Mouse (Mus musculus): ENCODE results near the gene Gdf9. TPM values are rescaled to one million over a fixed set of nuclear protein-coding genes. Genes with fewer than 3 reads are reported as not detected.
"Not testable (repeated sequence)": the region's sequence is repeated elsewhere in the genome, so short reads cannot be mapped to it uniquely, and the experiment has no call there.

Gdf9 gene
- polyA plus RNA-seq, 1 experiment from 2014 or later = 0.91 TPM

- peak overlapping the region; percentile 60 for H3K27ac ChIP-seq (replicated peaks)
- not testable (repeated sequence) for H3K4me3 ChIP-seq; H3K9me3 ChIP-seq; ATAC-seq (ENCODE audit: extremely low read depth, insufficient number of reproducible peaks, low FRiP score, low TSS enrichment); H3K27me3 ChIP-seq (replicated peaks); H3K4me2 ChIP-seq
- WGBS = 41% methylated on average over 3 of the region's 3 CpGs
- peaks cover 30% of the 10 kb centered on the region for H3K4me1 ChIP-seq
- peaks cover 23% of the 10 kb centered on the region for H3K36me3 ChIP-seq
- 0 out of 2 replicates have a peak overlapping the region, but pooled peaks have one; percentile 52 for H3K9ac ChIP-seq
Measured at GRCm38 (mm10) chr11:53426914-53427313, 3.9 kb upstream of the Gdf9 start.

DNA sequence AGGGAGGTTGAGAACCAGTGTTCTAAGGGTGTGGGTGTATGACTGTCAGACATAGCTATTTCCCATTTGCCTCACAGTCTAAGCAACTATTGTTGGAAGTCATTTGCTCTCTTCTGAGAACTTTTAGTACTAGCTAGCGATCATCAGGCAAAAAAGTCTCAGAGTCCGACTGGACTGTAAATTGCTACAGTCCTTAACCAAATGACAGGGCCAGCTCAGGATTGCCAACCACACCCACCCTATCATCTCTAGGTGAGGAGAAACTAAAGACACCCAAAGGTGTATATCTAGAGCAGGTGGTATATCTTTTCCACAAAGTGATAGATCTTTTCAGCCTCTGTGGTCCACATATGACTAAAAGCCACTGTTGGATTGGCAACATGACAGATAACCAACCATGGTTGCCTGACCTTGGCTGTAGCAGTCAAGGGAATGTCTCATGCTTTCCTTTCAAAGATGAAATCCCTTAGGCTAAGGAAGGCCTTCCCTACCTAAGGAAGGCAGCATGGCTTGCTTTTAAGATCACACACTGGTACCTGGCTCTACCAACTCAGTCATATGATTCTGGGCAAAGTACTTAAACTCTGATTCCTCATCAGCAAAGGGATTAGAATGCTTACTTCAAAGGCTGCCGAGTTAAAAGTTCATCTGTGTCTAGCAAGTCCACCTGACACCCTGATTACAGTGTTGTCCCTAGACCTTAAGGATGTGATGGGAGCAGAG is 2.7 kb upstream of the Gdf9 start:
- Histone ChIP-seq H3K36me3 (peaks cover 16% of the 10 kb centered on the region), H3K27me3 (replicated peaks) (no peaks in the 10 kb centered on the region), H3K4me2 (no peak overlapping the region), H3K4me1 (peaks cover 31% of the 10 kb centered on the region), H3K4me3 (no peak overlapping the region), H3K27ac (replicated peaks) (no peak overlapping the region), H3K9me3 (no peaks in the 10 kb centered on the region), H3K9ac (no peak overlapping the region)
- WGBS = 84% methylated on average over 3 of the region's 3 CpGs
- no peak for ATAC-seq (ENCODE audit: extremely low read depth, insufficient number of reproducible peaks, low FRiP score, low TSS enrichment)

- 96% methylated on average over 5 of the region's 5 CpGs for WGBS
- peaks cover 16% of the 10 kb centered on the region for H3K36me3 ChIP-seq
- ATAC-seq (ENCODE audit: extremely low read depth, insufficient number of reproducible peaks, low FRiP score, low TSS enrichment) = no peak
Measured at GRCm38 (mm10) chr11:53428716-53429057, 2.1 kb upstream of the Gdf9 start.

DNA sequence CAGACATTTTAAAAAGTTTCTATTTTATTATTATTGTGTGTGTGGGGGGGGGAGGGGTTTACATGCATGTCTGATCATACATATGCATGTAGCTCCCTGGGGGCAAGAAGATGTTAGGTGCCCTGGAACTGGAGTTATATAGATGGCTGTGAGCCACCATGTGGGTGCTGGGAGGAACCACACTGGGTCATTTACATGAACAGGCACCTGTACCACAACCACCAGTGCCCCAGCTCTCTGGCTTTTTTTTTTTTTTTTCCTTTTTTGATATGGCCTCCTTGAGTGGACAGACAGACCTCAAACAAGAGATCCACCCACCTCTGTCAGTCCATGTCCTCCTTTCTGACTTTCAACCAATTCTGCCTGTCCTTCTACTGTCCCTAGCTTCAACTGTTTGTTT is 1.6 kb upstream of the Gdf9 start:
- peak overlapping the region; percentile 94; the same call in 1 of the 2 replicates for H3K9ac ChIP-seq
- peak overlapping the region; percentile 74 for H3K4me2 ChIP-seq
- H3K27me3 ChIP-seq (replicated peaks) = no peaks in the 10 kb centered on the region
- H3K4me3 ChIP-seq = peak overlapping the region; percentile 69
- H3K36me3 ChIP-seq = peaks cover 16% of the 10 kb centered on the region
- ATAC-seq (ENCODE audit: extremely low read depth, insufficient number of reproducible peaks, low FRiP score, low TSS enrichment) = no peak
- peaks cover 33% of the 10 kb centered on the region for H3K4me1 ChIP-seq
- H3K27ac ChIP-seq (replicated peaks) = no peak overlapping the region
- no peaks in the 10 kb centered on the region for H3K9me3 ChIP-seq

More at GRCm38 (mm10) chr11:53428716-53429057, 2.1 kb upstream of the Gdf9 start:
- no peak overlapping the region for H3K4me2 ChIP-seq
- H3K27me3 ChIP-seq (replicated peaks) = no peaks in the 10 kb centered on the region
- H3K27ac ChIP-seq (replicated peaks) = no peak overlapping the region
- no peak overlapping the region for H3K4me3 ChIP-seq
- H3K9ac ChIP-seq = no peak overlapping the region
- no peaks in the 10 kb centered on the region for H3K9me3 ChIP-seq
- peaks cover 33% of the 10 kb centered on the region for H3K4me1 ChIP-seq

DNA sequence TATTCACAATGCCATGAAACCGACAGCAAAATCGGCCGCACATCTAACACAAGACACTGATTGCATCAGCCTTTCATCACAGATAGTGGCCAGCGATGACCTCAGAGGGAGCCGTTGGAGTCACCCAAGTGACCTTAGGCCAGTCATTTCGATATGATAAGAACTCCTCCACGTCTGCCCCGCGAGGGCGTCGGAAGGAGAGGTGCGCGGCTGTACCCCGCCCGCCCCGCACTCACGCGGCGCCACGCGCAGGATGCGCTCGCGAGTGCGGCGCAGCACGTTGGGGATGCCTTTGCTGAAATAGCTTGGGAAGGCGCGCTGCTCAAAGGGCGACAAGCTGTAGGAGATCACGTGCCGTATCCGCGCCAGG is 538 bp upstream of the Gdf9 start:
- Histone ChIP-seq H3K4me1 (peaks cover 26% of the 10 kb centered on the region), H3K9me3 (no peaks in the 10 kb centered on the region), H3K4me2 (peak overlapping the region; percentile 74), H3K9ac (peak overlapping the region; percentile 94), H3K27ac (replicated peaks) (peak overlapping the region; percentile 88), H3K4me3 (peak overlapping the region; percentile 69), H3K27me3 (replicated peaks) (no peaks in the 10 kb centered on the region), H3K36me3 (peaks cover 16% of the 10 kb centered on the region)
- under 1% methylated on average over 34 of the region's 34 CpGs for WGBS
- ATAC-seq (ENCODE audit: extremely low read depth, insufficient number of reproducible peaks, low FRiP score, low TSS enrichment) = 0 out of 2 replicates have a peak, but pooled peaks have one; percentile 18

- Histone ChIP-seq H3K27me3 (replicated peaks) (no peaks in the 10 kb centered on the region), H3K4me2 (peak overlapping the region; percentile 74), H3K4me3 (peak overlapping the region; percentile 69), H3K4me1 (peaks cover 22% of the 10 kb centered on the region), H3K36me3 (peaks cover 16% of the 10 kb centered on the region), H3K9me3 (no peaks in the 10 kb centered on the region), H3K9ac (peak overlapping the region; percentile 94), H3K27ac (replicated peaks) (peak overlapping the region; percentile 81)
- 13% methylated on average over 9 of the region's 9 CpGs for WGBS
- ATAC-seq (ENCODE audit: extremely low read depth, insufficient number of reproducible peaks, low FRiP score, low TSS enrichment) = no peak
Measured at GRCm38 (mm10) chr11:53431347-53432056, 679 bp downstream of the Gdf9 start.

DNA sequence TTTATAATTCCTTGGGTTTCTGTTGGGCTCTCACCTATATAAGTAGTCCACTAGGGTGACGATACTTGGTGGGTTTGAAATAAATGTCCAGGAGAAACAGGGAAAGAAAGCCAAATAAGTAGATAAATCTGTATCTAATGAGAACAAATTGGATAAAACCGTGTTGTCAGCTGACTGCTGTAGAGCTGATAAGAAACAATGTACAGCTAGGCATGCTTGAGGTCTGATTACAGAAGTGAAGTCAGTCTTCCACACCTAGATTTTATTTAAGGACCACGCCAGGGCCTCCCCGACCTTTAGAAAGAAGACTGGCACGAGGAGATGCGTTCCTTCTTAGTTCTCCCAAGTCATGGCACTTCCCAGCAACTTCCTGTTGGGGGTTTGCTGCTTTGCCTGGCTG is 2.2 kb downstream of the Gdf9 start:
- WGBS = 30% methylated on average over 6 of the region's 6 CpGs
- H3K36me3 ChIP-seq = peaks cover 13% of the 10 kb centered on the region
- peaks cover 22% of the 10 kb centered on the region for H3K4me1 ChIP-seq
- no peak overlapping the region for H3K9ac ChIP-seq
- H3K4me3 ChIP-seq = no peak overlapping the region
- H3K27me3 ChIP-seq (replicated peaks) = no peaks in the 10 kb centered on the region
- H3K4me2 ChIP-seq = no peak overlapping the region
- H3K9me3 ChIP-seq = no peaks in the 10 kb centered on the region
- H3K27ac ChIP-seq (replicated peaks) = no peak overlapping the region
- ATAC-seq (ENCODE audit: extremely low read depth, insufficient number of reproducible peaks, low FRiP score, low TSS enrichment) = no peak

- Histone ChIP-seq H3K4me2 (no peak overlapping the region), H3K4me1 (peaks cover 11% of the 10 kb centered on the region), H3K27ac (replicated peaks) (no peak overlapping the region), H3K9me3 (no peaks in the 10 kb centered on the region), H3K36me3 (no peaks in the 10 kb centered on the region), H3K27me3 (replicated peaks) (no peaks in the 10 kb centered on the region), H3K4me3 (no peak overlapping the region), H3K9ac (no peak overlapping the region)
- no peak for ATAC-seq (ENCODE audit: extremely low read depth, insufficient number of reproducible peaks, low FRiP score, low TSS enrichment)
- 68% methylated on average over 8 of the region's 8 CpGs for WGBS
Measured at GRCm38 (mm10) chr11:53435504-53435903, 4.7 kb downstream of the Gdf9 start.

- no peak overlapping the region for H3K4me3 ChIP-seq
- H3K9me3 ChIP-seq = no peaks in the 10 kb centered on the region
- peaks cover 10% of the 10 kb centered on the region for H3K4me1 ChIP-seq
- no peak overlapping the region for H3K9ac ChIP-seq
- H3K36me3 ChIP-seq = no peaks in the 10 kb centered on the region
- 76% methylated on average over 6 of the region's 6 CpGs for WGBS
- no peak overlapping the region for H3K4me2 ChIP-seq
- no peak for ATAC-seq (ENCODE audit: extremely low read depth, insufficient number of reproducible peaks, low FRiP score, low TSS enrichment)
- no peaks in the 10 kb centered on the region for H3K27me3 ChIP-seq (replicated peaks)
- no peak overlapping the region for H3K27ac ChIP-seq (replicated peaks)
Measured at GRCm38 (mm10) chr11:53436338-53436737, 5.5 kb downstream of the Gdf9 start.

DNA sequence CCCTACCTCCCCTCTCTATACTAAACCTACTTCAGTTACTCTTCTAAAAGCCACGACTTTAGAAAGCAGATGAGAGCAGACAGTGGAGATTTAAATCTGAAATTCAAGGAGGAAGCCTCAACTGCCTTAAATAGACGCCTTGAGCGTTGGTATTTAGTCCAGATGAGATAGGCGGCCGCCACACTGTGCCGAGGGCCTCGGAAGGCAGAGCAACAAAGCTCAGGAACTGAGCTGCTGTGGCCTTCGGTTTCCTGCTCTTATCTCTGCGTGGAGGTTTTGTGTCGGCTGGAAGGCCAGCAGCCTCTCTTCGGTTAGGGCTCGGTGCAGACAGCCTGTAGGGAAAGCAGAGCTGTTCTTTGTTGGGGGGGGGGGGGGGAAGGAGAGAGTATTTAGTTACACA is 11.1 kb downstream of the Gdf9 start:
- H3K4me2 ChIP-seq = peak overlapping the region; percentile 44
- 3% methylated on average over 12 of the region's 12 CpGs for WGBS
- H3K27ac ChIP-seq (replicated peaks) = peak overlapping the region; percentile 92
- no peaks in the 10 kb centered on the region for H3K27me3 ChIP-seq (replicated peaks)
- no peak for ATAC-seq (ENCODE audit: extremely low read depth, insufficient number of reproducible peaks, low FRiP score, low TSS enrichment)
- no peaks in the 10 kb centered on the region for H3K36me3 ChIP-seq
- no peak overlapping the region for H3K4me3 ChIP-seq
- H3K9me3 ChIP-seq = no peaks in the 10 kb centered on the region
- H3K9ac ChIP-seq = peak overlapping the region; percentile 72
- peaks cover 17% of the 10 kb centered on the region for H3K4me1 ChIP-seq

DNA sequence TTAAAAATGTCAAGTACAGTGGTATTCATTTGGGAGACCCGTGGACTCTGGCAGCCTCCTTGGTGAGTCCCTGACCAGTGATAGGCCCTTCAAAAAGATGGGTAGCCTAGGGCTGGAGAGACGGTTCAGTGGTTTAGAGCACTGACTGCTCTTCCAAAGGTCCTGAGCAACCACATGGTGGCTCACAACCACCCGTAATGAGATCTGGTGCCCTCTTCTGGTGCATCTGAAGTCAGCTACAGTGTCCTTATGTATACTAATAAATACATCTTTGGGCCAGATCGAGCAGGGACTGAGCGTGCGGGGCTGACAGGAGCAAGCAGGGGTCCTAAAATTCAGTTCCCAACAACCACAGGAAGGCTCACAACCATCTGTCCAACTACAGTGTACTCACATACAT is 13.0 kb downstream of the Gdf9 start:
- no peaks in the 10 kb centered on the region for H3K27me3 ChIP-seq (replicated peaks)
- no peak overlapping the region for H3K9ac ChIP-seq
- H3K4me3 ChIP-seq = no peak overlapping the region
- no peak overlapping the region for H3K27ac ChIP-seq (replicated peaks)
- no peaks in the 10 kb centered on the region for H3K9me3 ChIP-seq
- H3K36me3 ChIP-seq = no peaks in the 10 kb centered on the region
- H3K4me2 ChIP-seq = no peak overlapping the region
- peaks cover 20% of the 10 kb centered on the region for H3K4me1 ChIP-seq
- no peak for ATAC-seq (ENCODE audit: extremely low read depth, insufficient number of reproducible peaks, low FRiP score, low TSS enrichment)
- 45% methylated on average over 6 of the region's 6 CpGs for WGBS

- no peak for ATAC-seq (ENCODE audit: extremely low read depth, insufficient number of reproducible peaks, low FRiP score, low TSS enrichment)
- peaks cover 28% of the 10 kb centered on the region for H3K4me1 ChIP-seq
- peaks cover 2% of the 10 kb centered on the region; the same call in 1 of the 2 replicates for H3K27me3 ChIP-seq (replicated peaks)
- H3K9me3 ChIP-seq = no peaks in the 10 kb centered on the region
- no peak overlapping the region for H3K4me3 ChIP-seq
- no peak overlapping the region for H3K27ac ChIP-seq (replicated peaks)
- no peak overlapping the region for H3K9ac ChIP-seq
- no peak overlapping the region for H3K4me2 ChIP-seq
- WGBS = 32% methylated on average over 13 of the region's 13 CpGs
- H3K36me3 ChIP-seq = no peaks in the 10 kb centered on the region
Measured at GRCm38 (mm10) chr11:53445562-53445961, 14.7 kb downstream of the Gdf9 start.
